Mouse (Mus musculus) central nervous system, embryonic 11.5 days (tissue): ENCODE results near the gene Ngdn. TPM values are rescaled to one million over a fixed set of nuclear protein-coding genes. Genes with fewer than 3 reads are reported as not detected.

Source experiments
- polyA plus RNA-seq: library from polyadenylated mRNA; depleted of rRNA; stranded (reverse); fragments of >200 nt; gene quantifications from 2 replicates; pipeline ENCODE4 v1.2.3, GENCODE M21; 2012; rRNA removed

Ngdn gene
- 74.5 and 85.9 TPM in 2 replicates for polyA plus RNA-seq

GRCm38 (mm10) chr14:55014991-55015766 lies at the start of gene Ngdn:
Gene Ngdn (plus strand): TSS chr14:55015454.

GRCm38 (mm10) chr14:54966320-54966977 lies 48.8 kb upstream of the Ngdn start, which contains the start of gene Myh6:
Gene Myh6 (minus strand): TSS chr14:54966927.

GRCm38 (mm10) chr14:54976633-54977032 lies 38.6 kb upstream of the Ngdn start, which contains the start of gene Gm17428:
Gene Gm17428 (plus strand): TSS chr14:54976933.

DNA sequence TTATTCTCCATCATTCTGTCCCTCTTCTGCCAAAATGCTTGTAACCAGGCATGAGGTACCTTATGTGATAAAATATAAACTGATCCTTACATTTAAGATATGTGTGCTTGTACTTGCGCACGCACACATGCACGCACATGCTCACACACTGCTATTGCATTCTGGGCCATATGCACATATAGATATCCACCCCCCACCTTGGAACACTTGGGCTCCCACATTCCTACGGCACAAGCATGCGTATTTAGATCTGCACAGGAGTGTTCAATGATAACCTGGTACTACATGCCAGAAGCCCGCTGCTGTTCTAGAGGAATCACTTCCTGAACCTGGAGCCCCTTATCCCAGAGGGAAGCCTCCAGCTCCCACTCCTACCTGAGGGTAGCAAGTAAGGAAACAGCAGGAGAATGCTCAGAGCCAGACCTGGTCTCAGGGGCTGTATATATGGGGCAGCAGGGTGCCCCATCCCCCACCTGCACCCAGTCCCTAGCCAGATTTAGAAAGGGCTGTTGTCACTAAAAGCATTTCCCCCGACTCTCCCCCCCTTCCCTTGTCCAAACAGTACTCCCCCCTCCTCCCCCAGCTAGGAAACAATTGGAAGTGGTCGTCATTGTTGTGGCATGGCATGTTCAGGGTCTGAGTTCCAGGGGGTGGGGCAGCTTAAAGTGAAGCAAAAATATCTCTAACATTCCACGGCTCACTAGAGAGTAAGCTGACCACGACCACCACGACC lies 21.0 kb upstream of the Ngdn start, which contains the start of gene Myh7:
Myh7 (minus strand) TSS at position 491 of the 733 bp plus-strand sequence.

Other genes starting within 250 kb of the Ngdn start
- gene Slc7a8, start 233.5 kb upstream of the Ngdn start, polyA plus RNA-seq: 2.7 and 3.1 TPM in 2 replicates
- gene Rnf212b, start 201.3 kb upstream of the Ngdn start, polyA plus RNA-seq: not detected in 2 replicates
- 8.0 and 11.2 TPM in 2 replicates for gene Homez, start 144.5 kb upstream of the Ngdn start, polyA plus RNA-seq
- gene Ppp1r3e, start 137.9 kb upstream of the Ngdn start, polyA plus RNA-seq: 6.4 and 6.8 TPM in 2 replicates
- gene Bcl2l2, start 132.1 kb upstream of the Ngdn start, polyA plus RNA-seq: 33.6 and 40.4 TPM in 2 replicates
- 0.31 and 0.50 TPM in 2 replicates for gene Gm20521, start 132.0 kb upstream of the Ngdn start, polyA plus RNA-seq
- gene Pabpn1, start 123.0 kb upstream of the Ngdn start, polyA plus RNA-seq: 563 and 639 TPM in 2 replicates
- 183 and 215 TPM in 2 replicates for gene Slc22a17, start 102.3 kb upstream of the Ngdn start, polyA plus RNA-seq
- gene Efs, start 89.3 kb upstream of the Ngdn start, polyA plus RNA-seq: 29.7 and 43.7 TPM in 2 replicates
- gene Il25, start 82.8 kb upstream of the Ngdn start, polyA plus RNA-seq: 0.14 and 0.22 TPM in 2 replicates
- 0.53 and 3.1 TPM in 2 replicates for gene Cmtm5, start 79.2 kb upstream of the Ngdn start, polyA plus RNA-seq
- 39.9 and 46.8 TPM in 2 replicates for gene Myh6, start 48.5 kb upstream of the Ngdn start, polyA plus RNA-seq
- gene Gm17428, start 38.5 kb upstream of the Ngdn start, polyA plus RNA-seq: not detected in 2 replicates
- 49.1 and 69.1 TPM in 2 replicates for gene Myh7, start 20.8 kb upstream of the Ngdn start, polyA plus RNA-seq
- 12.8 and 14.9 TPM in 2 replicates for gene Zfhx2, start 76.9 kb downstream of the Ngdn start, polyA plus RNA-seq
- 8.5 and 12.3 TPM in 2 replicates for gene Thtpa, start 79.3 kb downstream of the Ngdn start, polyA plus RNA-seq
- 8.8 and 9.0 TPM in 2 replicates for gene Ap1g2, start 91.1 kb downstream of the Ngdn start, polyA plus RNA-seq
- 12.3 and 15.7 TPM in 2 replicates for gene Jph4, start 101.5 kb downstream of the Ngdn start, polyA plus RNA-seq
- gene Dhrs2, start 206.6 kb downstream of the Ngdn start, polyA plus RNA-seq: 0.14 TPM in 1 of 2 replicates, not detected in the other